Mouse (Mus musculus): ENCODE results near the gene Mfn1. TPM values are rescaled to one million over a fixed set of nuclear protein-coding genes. Genes with fewer than 3 reads are reported as not detected.
A peak's percentile ranks its signal among the peaks of the same experiment; 100 is the strongest.

Mfn1 gene
- 100 to 1,000 TPM; 112 to 137 TPM for total RNA-seq (2021)
- long read RNA-seq, experiment 1, full-length matches to known transcripts, result 66 of 79 reads
- long read RNA-seq, experiment 1, partial matches to known transcripts, result 4 of 79 reads
- long read RNA-seq, experiment 1, other reads (novel, unspliced or antisense), result 9 of 79 reads
- long read RNA-seq, experiment 2, full-length matches to known transcripts, result 110 of 130 reads
- long read RNA-seq, experiment 2, partial matches to known transcripts, result 7 of 130 reads
- long read RNA-seq, experiment 2, other reads (novel, unspliced or antisense), result 13 of 130 reads

- peak; percentile 92 for DNase-seq
- intact Hi-C loops (cut with DNase I; ENCODE audit: low total_unique reads), result no loop called here
These were observed at the start of gene Mfn1 for GRCm38 (mm10) chr3:32529303-32529898. TSS of gene Mfn1 (plus strand) at chr3:32529465.

GRCm38 (mm10) chr3:32479961-32480360 is 49.3 kb upstream of the Mfn1 start:
- intact Hi-C loops (cut with DNase I; ENCODE audit: low total_unique reads), result no loop called here
- DNase-seq, result no peak

- intact Hi-C loops (cut with DNase I; ENCODE audit: low total_unique reads), result no loop called here
- DNase-seq, result no peak
These were observed 46.2 kb upstream of the Mfn1 start for GRCm38 (mm10) chr3:32483035-32483434.

GRCm38 (mm10) chr3:32486543-32486942 is 42.7 kb upstream of the Mfn1 start:
- DNase-seq, result no peak
- intact Hi-C loops (cut with DNase I; ENCODE audit: low total_unique reads), result no loop called here

GRCm38 (mm10) chr3:32488172-32488571 is 41.1 kb upstream of the Mfn1 start:
- intact Hi-C loops (cut with DNase I; ENCODE audit: low total_unique reads), result no loop called here
- DNase-seq, result no peak

GRCm38 (mm10) chr3:32490076-32490927 is 39.0 kb upstream of the Mfn1 start:
- DNase-seq, result no peak
- intact Hi-C loops (cut with DNase I; ENCODE audit: low total_unique reads), result no loop called here

GRCm38 (mm10) chr3:32490928-32491315 is 38.3 kb upstream of the Mfn1 start:
- no peak for DNase-seq
- intact Hi-C loops (cut with DNase I; ENCODE audit: low total_unique reads), result no loop called here

- intact Hi-C loops (cut with DNase I; ENCODE audit: low total_unique reads), result no loop called here
These were observed 36.9 kb upstream of the Mfn1 start, which contains the start of gene Kcnmb3 for GRCm38 (mm10) chr3:32492097-32493090. TSS of gene Kcnmb3 (minus strand) at chr3:32492231.

GRCm38 (mm10) chr3:32494387-32495087 is 34.7 kb upstream of the Mfn1 start:
- intact Hi-C loops (cut with DNase I; ENCODE audit: low total_unique reads), result no loop called here

More at GRCm38 (mm10) chr3:32492097-32493090, 36.9 kb upstream of the Mfn1 start, which contains the start of gene Kcnmb3:
- DNase-seq, result no peak

GRCm38 (mm10) chr3:32495088-32495770 is 34.0 kb upstream of the Mfn1 start:
- intact Hi-C loops (cut with DNase I; ENCODE audit: low total_unique reads), result no loop called here
- DNase-seq, result no peak

More at GRCm38 (mm10) chr3:32494387-32495087, 34.7 kb upstream of the Mfn1 start:
- no peak for DNase-seq

GRCm38 (mm10) chr3:32495856-32496710 is 33.2 kb upstream of the Mfn1 start:
- DNase-seq, result no peak
- intact Hi-C loops (cut with DNase I; ENCODE audit: low total_unique reads), result no loop called here

GRCm38 (mm10) chr3:32496711-32497070 is 32.6 kb upstream of the Mfn1 start:
- DNase-seq, result no peak
- intact Hi-C loops (cut with DNase I; ENCODE audit: low total_unique reads), result no loop called here

- DNase-seq, result no peak
- intact Hi-C loops (cut with DNase I; ENCODE audit: low total_unique reads), result no loop called here
These were observed 28.9 kb upstream of the Mfn1 start for GRCm38 (mm10) chr3:32500346-32500745.

GRCm38 (mm10) chr3:32505841-32506240 is 23.4 kb upstream of the Mfn1 start:
- intact Hi-C loops (cut with DNase I; ENCODE audit: low total_unique reads), result no loop called here
- no peak for DNase-seq

GRCm38 (mm10) chr3:32506366-32507225 is 22.7 kb upstream of the Mfn1 start:
- intact Hi-C loops (cut with DNase I; ENCODE audit: low total_unique reads), result no loop called here
- no peak for DNase-seq

- peak; percentile 55 for DNase-seq
- intact Hi-C loops (cut with DNase I; ENCODE audit: low total_unique reads), result loop anchor here (2.0 kb wide), 1 partner anchor 176 kb away; no protein-coding TSS in a partner anchor
These were observed 20.5 kb upstream of the Mfn1 start for GRCm38 (mm10) chr3:32508666-32509324.
